Mouse (Mus musculus) cerebellum, adult 2 months (tissue): ENCODE results near the gene Ppp6r2.

ENCODE experiments used
- CTCF ChIP-seq: fragments of 200-500 bp; IDR thresholded peaks from 2 replicates; pipeline ENCODE4 v1.5.1; 2011; ENCODE audit warnings: low read depth, mild to moderate bottlenecking, control low read depth, low read length, moderate library complexity, borderline replicate concordance; ENCODE audit not compliant: insufficient read depth
- POLR2A ChIP-seq: fragments of 200-500 bp; IDR thresholded peaks from 2 replicates; pipeline ENCODE4 v1.6.1; 2011; ENCODE audit warnings: low read length, control low read depth, borderline replicate concordance; ENCODE audit not compliant: insufficient read depth

- TF ChIP-seq CTCF (no peak), POLR2A (no peak)
Observed at GRCm38 (mm10) chr15:89241025-89241424, 29.7 kb downstream of the Ppp6r2 start.
